Mouse (Mus musculus) G1E (cell line): Measurements from ENCODE around the gene Rxrb. TPM values are rescaled to one million over a fixed set of nuclear protein-coding genes. Genes with fewer than 3 reads are reported as not detected.
"Not testable (repeated sequence)": the region's sequence is repeated elsewhere in the genome, so short reads cannot be mapped to it uniquely, and the experiment has no call there.

ENCODE experiments used
- ATAC-seq: 2 replicates; pipeline ENCODE4 v1.8.0; 2016; ENCODE audit warnings: mild to moderate bottlenecking; ENCODE audit not compliant: insufficient number of reproducible peaks, poor library complexity, low FRiP score, severe bottlenecking; ENCODE audit errors: extremely low read depth
- DNase-seq: peaks from one replicate; pipeline ENCODE4 v3.0.0; 2012; ENCODE audit warnings: low spot score
- H3K27me3 ChIP-seq: 2 replicates; pipeline ENCODE4 v1.6.1; 2012; ENCODE audit warnings: mild to moderate bottlenecking, low read length, inconsistent platforms; ENCODE audit not compliant: insufficient read depth
- H3K36me3 ChIP-seq: replicated peaks from 2 replicates; pipeline ENCODE3; 2012; ENCODE audit warnings: mild to moderate bottlenecking, inconsistent platforms
- H3K4me1 ChIP-seq: 2 replicates; pipeline ENCODE4 v1.6.1; 2012; ENCODE audit warnings: low read depth, low read length, inconsistent platforms, mixed read lengths; ENCODE audit not compliant: insufficient read depth
- H3K4me3 ChIP-seq: 2 replicates; pipeline ENCODE4 v1.5.1; 2012; ENCODE audit warnings: low read depth, mild to moderate bottlenecking, inconsistent platforms, low read length, moderate library complexity, mixed read lengths
- H3K9me3 ChIP-seq: replicated peaks from 2 replicates; pipeline ENCODE4 v1.6.1; 2012; ENCODE audit warnings: inconsistent platforms
- CTCF ChIP-seq: IDR thresholded peaks from 2 replicates; pipeline ENCODE4 v1.5.1; 2012; ENCODE audit warnings: low read depth, low read length, inconsistent platforms, mixed read lengths
- GATA1 ChIP-seq: IDR thresholded peaks from 2 replicates; pipeline ENCODE4 v1.6.1; 2012; ENCODE audit warnings: borderline replicate concordance, low read length, inconsistent platforms, mixed read lengths
- GATA2 ChIP-seq: IDR thresholded peaks from 2 replicates; pipeline ENCODE4 v1.6.1; 2012; ENCODE audit warnings: low read depth, low read length, inconsistent platforms, borderline replicate concordance
- POLR2AphosphoS5 ChIP-seq: IDR thresholded peaks from 2 replicates; pipeline ENCODE4 v1.6.1; 2012; ENCODE audit warnings: low read depth, low read length, inconsistent platforms; ENCODE audit not compliant: insufficient replicate concordance
- TAL1 ChIP-seq: conservative IDR thresholded peaks from 2 replicates; pipeline ENCODE4 v1.6.1; 2012; ENCODE audit warnings: low read depth, low read length, inconsistent platforms, mixed read lengths
- polyA plus RNA-seq: library from polyadenylated mRNA; stranded (reverse); fragments of >175 nt; gene quantifications from 2 replicates; pipeline ENCODE4 v1.2.3, GENCODE M21; 2012
- total RNA-seq, 2 experiments: library from RNA; stranded (forward) in 1 of 2; stranded (reverse) in 1 of 2; fragments of 200-1000 nt in 1 of 2; fragments of >200 nt in 1 of 2; fragmentation: Nextera tagmentation in 1 of 2; gene quantifications; 2 replicates each; pipeline ENCODE4 v1.2.3; 2014 to 2017

The Rxrb gene
- 27.7 and 29.7 TPM in 2 replicates for total RNA-seq (2014; fragmentation: Nextera tagmentation)
- total RNA-seq (2017): 30.5 and 34.7 TPM in 2 replicates
- polyA plus RNA-seq: 175 and 211 TPM in 2 replicates

DNA sequence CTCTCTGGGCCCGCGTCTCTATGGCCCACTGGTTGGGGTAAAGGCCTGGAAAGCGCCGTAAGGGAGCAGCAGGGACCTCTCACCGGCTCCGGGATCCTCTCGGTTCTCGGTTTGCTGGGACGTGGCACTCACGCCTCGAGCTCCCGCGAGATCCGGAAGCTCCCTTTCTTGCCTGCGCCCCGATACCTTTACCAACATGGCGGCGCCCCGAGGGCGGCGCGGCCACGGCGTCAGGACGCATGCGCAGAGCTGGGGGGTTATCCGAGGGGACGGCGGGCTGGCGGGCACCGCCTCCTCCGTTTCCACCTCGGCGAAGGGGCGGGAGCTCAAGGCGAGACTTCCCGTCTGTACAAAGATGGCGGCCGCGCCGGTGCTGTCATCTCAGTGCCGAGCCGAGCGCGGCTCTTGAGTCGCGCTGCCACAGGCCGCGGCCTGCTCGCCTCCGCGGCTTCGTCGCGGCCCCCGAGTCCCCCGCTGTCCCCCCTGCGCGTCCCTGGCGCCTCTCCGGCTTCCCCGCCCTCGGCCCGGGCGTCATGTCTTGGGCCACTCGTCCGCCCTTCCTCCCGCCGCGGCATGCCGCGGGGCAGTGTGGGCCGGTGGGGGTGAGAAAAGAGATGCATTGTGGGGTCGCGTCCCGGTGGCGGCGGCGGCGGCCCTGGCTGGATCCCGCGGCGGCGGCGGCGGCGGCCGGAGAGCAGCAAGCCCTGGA lies at the start of gene Rxrb, which contains the start of gene Slc39a7:
Gene Rxrb, plus strand, starts transcription at position 348 of the 709 bp plus-strand sequence.
Gene Slc39a7, minus strand, starts transcription at position 218 of the 709 bp plus-strand sequence.
- no peaks in the 10 kb centered on the region for H3K27me3 ChIP-seq
- peaks cover 73% of the 10 kb centered on the region for H3K36me3 ChIP-seq
- peak; percentile 98 for DNase-seq
- peaks cover 72% of the 10 kb centered on the region for H3K4me1 ChIP-seq
- no peaks in the 10 kb centered on the region for H3K9me3 ChIP-seq
- peak; percentile 46 for ATAC-seq
- peak within 1 kb of the TSS; percentile 91 for H3K4me3 ChIP-seq
- no peak for TF ChIP-seq POLR2AphosphoS5
- no peak for TF ChIP-seq GATA1

DNA sequence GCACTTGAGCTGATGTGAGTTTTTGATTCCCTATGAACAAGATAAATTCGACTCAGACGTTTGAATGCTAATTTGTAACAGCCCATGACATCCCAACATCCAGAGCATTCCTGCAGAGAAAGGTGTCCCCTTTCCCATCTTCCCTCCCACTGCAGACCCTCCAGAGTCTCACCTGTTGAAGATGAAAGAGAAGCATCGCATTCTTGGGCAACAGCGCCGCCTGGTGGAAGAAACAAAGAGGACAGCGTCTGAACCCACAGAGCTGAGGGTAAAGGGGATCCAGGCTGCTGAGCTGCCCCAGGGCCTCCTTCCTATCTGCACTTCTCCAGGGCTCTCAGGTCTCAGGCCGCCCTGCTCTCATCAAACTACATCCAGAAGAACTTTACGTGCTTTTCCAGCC lies 49.5 kb upstream of the Rxrb start:
- H3K4me3 ChIP-seq, ATAC-seq, H3K36me3 ChIP-seq, DNase-seq, H3K9me3 ChIP-seq: not testable (repeated sequence)
- H3K4me1 ChIP-seq: peaks cover 47% of the 10 kb centered on the region
- peaks cover 15% of the 10 kb centered on the region for H3K27me3 ChIP-seq
- TF ChIP-seq CTCF: peak; percentile 36

DNA sequence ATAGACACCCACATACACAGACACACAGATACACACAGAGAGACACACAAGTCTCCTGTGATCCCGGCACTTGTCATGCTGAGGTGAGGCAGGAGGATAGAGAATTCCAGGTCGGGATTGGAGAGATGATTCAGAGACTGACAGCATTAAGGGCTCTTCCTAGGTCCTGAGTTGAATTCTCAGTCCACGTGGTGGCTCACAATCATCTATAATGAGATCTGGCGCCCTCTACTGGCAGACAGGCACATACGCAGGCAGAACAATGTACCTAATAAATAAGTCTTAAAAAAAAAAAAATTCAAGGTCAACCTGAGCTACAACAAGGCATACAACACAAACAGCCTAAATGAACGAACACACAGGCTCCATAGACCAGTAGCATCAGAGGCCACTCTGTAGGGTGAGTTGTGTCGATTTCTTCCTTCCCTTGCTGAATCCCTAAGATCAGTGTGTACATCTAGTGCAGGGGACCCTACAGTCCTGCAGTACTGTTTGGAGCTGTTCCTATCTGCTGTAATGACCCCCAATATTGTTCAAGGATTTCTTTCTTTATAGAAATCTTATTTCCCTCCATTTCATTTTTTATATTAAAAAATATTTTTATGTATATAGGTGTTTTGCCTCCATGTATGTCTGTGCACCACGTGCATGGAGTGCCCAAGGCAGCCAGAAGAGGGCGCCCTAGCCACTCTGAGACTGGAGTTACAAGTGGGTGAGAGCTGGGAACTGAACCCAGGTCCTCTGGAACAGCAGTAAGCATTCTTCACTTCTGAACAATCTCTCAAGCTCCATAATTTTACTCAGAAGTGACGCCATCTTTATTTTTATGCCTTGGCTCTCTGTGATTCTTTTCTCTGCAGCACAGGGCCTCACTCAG lies 39.6 kb upstream of the Rxrb start:
- Histone ChIP-seq H3K9me3 (no peaks in the 10 kb centered on the region), H3K36me3 (no peaks in the 10 kb centered on the region), H3K4me1 (peaks cover 6% of the 10 kb centered on the region; the same call in 1 of the 2 replicates), H3K27me3 (peaks cover 18% of the 10 kb centered on the region), H3K4me3 (no peak overlapping the region)
- DNase-seq (no peak), ATAC-seq (no peak)
- TF ChIP-seq TAL1: no peak
- TF ChIP-seq CTCF: peak; percentile 62

DNA sequence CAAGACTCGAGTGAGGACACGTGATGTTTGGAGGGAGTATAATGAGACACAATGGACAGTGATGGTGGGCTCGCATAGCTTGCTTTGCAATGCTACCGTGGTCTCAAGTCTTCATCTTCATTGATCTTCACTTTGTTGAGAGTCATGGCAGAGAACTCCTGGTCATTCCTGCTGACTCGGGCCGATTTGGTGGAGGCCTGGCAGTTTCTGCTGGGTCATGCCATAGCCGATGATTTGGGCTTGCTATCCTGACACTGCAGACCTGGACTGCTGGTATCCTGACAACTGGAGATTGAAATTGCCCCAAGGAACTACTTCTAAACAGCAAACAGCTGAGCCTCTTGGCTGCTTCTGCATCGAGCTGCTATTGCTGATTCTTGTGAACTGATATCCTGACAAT lies 36.7 kb upstream of the Rxrb start:
- Histone ChIP-seq H3K4me1 (peaks cover 6% of the 10 kb centered on the region; the same call in 1 of the 2 replicates), H3K27me3 (peaks cover 15% of the 10 kb centered on the region), H3K4me3 (no peak overlapping the region), H3K9me3 (peaks cover 8% of the 10 kb centered on the region), H3K36me3 (no peaks in the 10 kb centered on the region)
- ATAC-seq: no peak
- DNase-seq: no peak
- TF ChIP-seq TAL1 (no peak), GATA1 (no peak), CTCF (no peak), GATA2 (no peak), POLR2AphosphoS5 (no peak)

DNA sequence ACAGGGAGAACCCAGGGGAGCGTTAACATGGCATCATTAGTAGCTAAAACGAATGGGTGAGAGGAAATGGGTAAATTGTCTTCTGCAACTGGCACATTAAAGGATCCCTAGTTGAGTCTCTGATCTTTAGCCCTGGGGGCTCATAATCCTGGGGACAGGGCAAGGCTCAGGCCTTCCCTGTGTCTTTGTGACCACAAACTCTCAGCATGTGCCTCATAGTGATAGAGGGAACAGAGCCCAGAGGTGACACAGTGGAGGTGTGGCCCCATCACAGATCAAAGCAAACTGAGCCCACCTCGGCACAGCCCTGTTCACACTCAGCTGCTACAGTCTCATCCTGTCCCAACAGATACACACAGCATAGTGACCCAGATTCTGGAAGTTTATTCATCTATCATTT lies 36.0 kb upstream of the Rxrb start:
- Histone ChIP-seq H3K36me3 (no peaks in the 10 kb centered on the region), H3K27me3 (peaks cover 22% of the 10 kb centered on the region), H3K9me3 (peaks cover 12% of the 10 kb centered on the region), H3K4me3 (no peak overlapping the region), H3K4me1 (peaks cover 6% of the 10 kb centered on the region; the same call in 1 of the 2 replicates)
- DNase-seq (no peak), ATAC-seq (no peak)
- TF ChIP-seq GATA1 (no peak), GATA2 (no peak), CTCF (no peak)

DNA sequence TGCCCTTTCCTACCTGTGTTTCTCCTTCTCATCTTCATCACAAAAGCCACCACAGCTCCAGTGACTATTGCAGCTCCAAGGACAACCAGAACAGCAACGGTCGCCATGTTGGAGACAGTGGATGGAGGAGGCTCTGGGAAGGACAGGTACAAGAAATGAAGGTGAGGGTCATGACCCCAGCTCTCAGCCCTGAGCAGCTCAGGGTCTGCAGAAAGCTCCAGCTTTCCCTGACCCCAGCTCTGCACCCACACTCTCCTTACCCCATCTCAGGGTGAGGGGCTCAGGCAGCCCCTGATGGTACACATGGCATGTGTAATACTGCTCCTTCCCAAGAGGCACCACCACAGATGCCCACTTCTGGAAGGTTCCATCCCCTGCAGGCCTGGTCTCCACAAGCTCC lies 34.6 kb upstream of the Rxrb start:
- H3K9me3 ChIP-seq: peaks cover 12% of the 10 kb centered on the region
- H3K27me3 ChIP-seq: peaks cover 25% of the 10 kb centered on the region
- not testable (repeated sequence) for H3K4me3 ChIP-seq, ATAC-seq, H3K4me1 ChIP-seq, H3K36me3 ChIP-seq, DNase-seq

DNA sequence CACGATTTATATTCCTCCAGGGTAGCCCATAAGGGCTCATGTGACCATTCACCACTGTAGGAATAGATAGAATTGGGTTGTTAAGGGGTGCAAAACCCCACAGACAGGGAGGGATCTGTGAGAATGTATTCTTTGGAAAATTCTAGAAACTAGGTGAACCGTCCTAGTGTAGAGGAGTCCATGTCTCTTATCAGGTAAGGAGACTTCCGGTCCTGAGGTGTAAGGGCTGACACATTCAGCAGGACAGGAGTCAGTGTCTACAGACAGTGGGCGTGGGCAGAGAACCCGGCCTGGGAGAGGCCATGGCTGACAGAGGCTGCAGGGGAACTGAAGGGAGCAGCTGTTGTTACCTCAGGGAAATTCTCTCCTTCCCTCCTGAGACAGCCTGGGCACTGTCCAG lies 32.9 kb upstream of the Rxrb start:
- ATAC-seq, H3K4me3 ChIP-seq, H3K4me1 ChIP-seq, H3K36me3 ChIP-seq, DNase-seq: not testable (repeated sequence)
- H3K9me3 ChIP-seq: peaks cover 12% of the 10 kb centered on the region
- peaks cover 27% of the 10 kb centered on the region for H3K27me3 ChIP-seq
